Mouse (Mus musculus): ENCODE data around the gene Gtf3c1. TPM values are rescaled to one million over a fixed set of nuclear protein-coding genes. Genes with fewer than 3 reads are reported as not detected.

Gene Gtf3c1
- polyA plus RNA-seq, 1 experiment from 2014 or later, result 24.9 TPM

DNA sequence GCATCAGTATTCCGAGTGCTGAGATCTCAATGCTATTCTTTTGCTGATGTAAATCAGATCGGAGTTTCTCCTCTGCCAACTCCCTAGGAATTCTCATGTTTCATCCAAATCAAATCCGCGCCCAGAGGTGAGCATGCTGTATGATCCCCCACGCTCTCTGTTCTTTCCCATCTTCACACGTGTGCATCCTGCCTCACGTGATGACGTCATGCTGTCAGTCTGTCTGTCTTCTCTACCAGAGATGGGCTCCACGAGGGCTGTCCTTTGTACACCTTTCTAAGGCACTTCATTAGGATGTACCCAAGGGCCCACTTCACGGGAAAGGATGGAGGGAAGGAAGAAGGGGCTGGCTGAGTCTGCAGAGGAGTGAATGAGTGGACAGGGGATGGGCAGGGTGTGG lies 107.4 kb downstream of the Gtf3c1 start:
- WGBS, result 78% methylated on average over 10 of the region's 10 CpGs
- ATAC-seq (ENCODE audit: low FRiP score), result no peak

DNA sequence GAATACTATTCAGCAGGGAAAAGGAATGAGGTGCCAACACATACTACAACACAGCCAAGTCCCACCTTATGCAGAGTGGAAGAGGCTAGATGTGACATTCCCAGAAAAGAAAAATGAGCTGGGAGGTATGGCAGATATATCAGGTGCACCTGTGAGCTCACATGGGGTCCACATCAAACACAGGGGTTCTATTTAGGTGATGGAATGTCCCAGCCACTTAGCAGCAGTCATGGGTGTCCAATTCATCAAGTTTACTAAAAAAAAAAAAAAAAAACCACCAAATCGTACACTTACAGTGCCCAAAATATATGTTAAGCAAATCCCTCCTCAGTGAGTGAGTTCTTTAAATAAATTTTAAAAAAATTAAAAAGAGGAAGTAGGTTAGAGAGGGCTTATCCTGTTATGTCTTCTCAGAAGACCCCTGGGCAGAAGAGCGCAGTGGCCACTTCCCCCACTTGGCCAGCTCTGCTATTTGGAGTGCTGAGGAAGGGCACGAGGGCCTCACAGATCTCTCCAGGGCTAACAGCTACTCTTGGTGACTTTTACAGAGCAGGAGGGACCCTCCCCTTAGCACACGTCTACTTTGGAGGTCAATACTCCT lies 108.1 kb downstream of the Gtf3c1 start:
- H3K27me3 ChIP-seq (replicated peaks), result no peaks in the 10 kb centered on the region
- H3K9me3 ChIP-seq (replicated peaks), result no peaks in the 10 kb centered on the region
- H3K4me3 ChIP-seq (replicated peaks), result no peak overlapping the region
- H3K4me1 ChIP-seq, result no peaks in the 10 kb centered on the region
- H3K27ac ChIP-seq (replicated peaks), result no peak overlapping the region
- H3K4me2 ChIP-seq, result no peak overlapping the region
- no peak overlapping the region for H3K9ac ChIP-seq (replicated peaks)
- ATAC-seq (ENCODE audit: low FRiP score), result no peak
- 74% methylated on average over 4 of the region's 4 CpGs for WGBS
- no peaks in the 10 kb centered on the region for H3K36me3 ChIP-seq

More for the DNA sequence above, 107.4 kb downstream of the Gtf3c1 start:
- Histone ChIP-seq H3K36me3 (no peaks in the 10 kb centered on the region), H3K4me3 (replicated peaks) (no peak overlapping the region), H3K27me3 (replicated peaks) (no peaks in the 10 kb centered on the region), H3K9ac (replicated peaks) (no peak overlapping the region), H3K4me2 (no peak overlapping the region), H3K9me3 (replicated peaks) (no peaks in the 10 kb centered on the region), H3K27ac (replicated peaks) (no peak overlapping the region), H3K4me1 (no peaks in the 10 kb centered on the region)

DNA sequence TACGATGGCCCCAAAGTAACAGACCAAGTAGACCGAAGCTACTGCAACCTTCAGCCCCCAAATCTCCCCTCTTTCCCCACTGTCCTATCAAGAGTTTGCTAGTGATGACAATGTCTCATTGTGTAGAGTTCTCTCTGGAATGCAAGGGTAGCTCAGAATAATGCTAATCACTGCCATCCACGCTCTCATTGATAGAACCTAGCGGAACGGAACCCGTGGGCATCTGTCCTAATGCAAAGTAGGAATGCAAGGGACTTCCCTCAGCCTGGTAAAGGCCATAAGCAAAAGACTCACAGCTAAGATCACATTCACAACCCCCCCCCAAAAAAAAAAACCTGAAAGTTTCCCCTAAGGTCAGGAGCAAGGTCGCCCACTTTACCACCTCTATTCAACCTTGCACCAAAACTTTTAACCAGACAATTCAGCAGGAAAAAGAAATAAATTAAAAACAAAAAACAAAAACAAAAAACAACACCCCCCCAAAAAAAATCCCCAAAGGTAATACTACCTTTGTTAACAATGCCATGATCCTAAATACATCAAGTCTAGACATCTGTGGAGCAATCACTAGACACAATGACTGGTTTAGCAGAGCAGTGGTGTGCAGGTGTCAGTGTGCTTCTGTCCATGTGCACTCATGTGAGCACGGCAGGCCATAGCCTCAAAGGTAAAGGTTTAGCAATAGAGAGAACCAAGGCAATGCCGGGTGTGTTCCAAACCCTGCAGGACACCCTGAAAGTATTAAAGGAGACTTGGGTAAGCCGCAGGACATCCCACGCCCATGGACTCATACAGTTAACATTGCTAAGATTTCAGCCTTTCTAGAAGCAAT lies 109.8 kb downstream of the Gtf3c1 start:
- H3K9ac ChIP-seq (replicated peaks), result no peak overlapping the region
- H3K4me3 ChIP-seq (replicated peaks), result no peak overlapping the region
- no peaks in the 10 kb centered on the region for H3K36me3 ChIP-seq
- WGBS, result 85% methylated on average over 11 of the region's 11 CpGs
- no peak overlapping the region for H3K4me2 ChIP-seq
- no peaks in the 10 kb centered on the region for H3K27me3 ChIP-seq (replicated peaks)
- no peak overlapping the region for H3K27ac ChIP-seq (replicated peaks)
- ATAC-seq (ENCODE audit: low FRiP score), result no peak
- H3K9me3 ChIP-seq (replicated peaks), result no peaks in the 10 kb centered on the region
- H3K4me1 ChIP-seq, result no peaks in the 10 kb centered on the region

DNA sequence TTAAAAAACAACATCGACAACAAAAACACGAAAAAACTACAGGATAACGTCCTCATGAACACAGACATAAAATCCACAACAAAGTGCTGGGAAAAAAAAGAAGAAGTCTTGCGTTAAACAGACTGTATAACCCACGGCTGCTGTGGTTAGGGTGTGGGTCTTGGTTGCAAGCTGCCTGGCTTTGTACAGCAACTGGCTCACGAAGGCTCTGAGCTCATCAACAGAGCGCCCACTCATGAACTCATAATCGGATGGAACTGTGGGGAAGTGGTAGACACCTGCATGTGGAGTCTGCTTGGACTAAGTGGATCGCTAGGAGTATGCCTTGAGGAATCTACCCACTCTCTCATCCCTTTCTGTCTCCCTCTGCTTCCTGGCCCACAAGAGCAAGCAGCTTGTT lies 110.5 kb downstream of the Gtf3c1 start:
- H3K27me3 ChIP-seq (replicated peaks), result no peaks in the 10 kb centered on the region
- H3K9ac ChIP-seq (replicated peaks), result no peak overlapping the region
- WGBS, result 90% methylated on average over 9 of the region's 9 CpGs
- H3K36me3 ChIP-seq, result no peaks in the 10 kb centered on the region
- no peak overlapping the region for H3K4me3 ChIP-seq (replicated peaks)
- no peak for ATAC-seq (ENCODE audit: low FRiP score)
- H3K9me3 ChIP-seq (replicated peaks), result no peaks in the 10 kb centered on the region
- H3K4me2 ChIP-seq, result no peak overlapping the region
- H3K27ac ChIP-seq (replicated peaks), result no peak overlapping the region
- H3K4me1 ChIP-seq, result no peaks in the 10 kb centered on the region

DNA sequence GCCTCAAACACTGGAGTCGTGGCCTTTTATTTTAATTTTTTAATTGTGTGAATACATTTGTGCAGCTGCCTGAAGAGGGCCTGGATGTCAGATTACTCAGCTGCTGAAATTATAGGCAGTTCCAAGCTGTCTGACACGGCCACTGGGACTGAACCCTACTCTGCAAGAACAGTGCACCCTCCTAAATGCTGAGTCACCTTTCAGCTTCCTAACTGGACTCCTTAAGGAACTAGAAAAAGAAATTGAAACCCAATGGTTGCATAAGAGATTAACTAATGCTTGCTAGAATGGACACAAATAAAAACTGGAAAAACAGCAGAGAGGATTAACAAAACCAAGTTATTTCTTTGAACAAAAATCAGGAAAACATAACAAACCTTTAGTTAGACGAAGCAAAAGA lies 111.2 kb downstream of the Gtf3c1 start:
- Histone ChIP-seq H3K9me3 (replicated peaks) (no peaks in the 10 kb centered on the region), H3K27me3 (replicated peaks) (no peaks in the 10 kb centered on the region), H3K4me1 (no peaks in the 10 kb centered on the region), H3K4me2 (no peak overlapping the region), H3K9ac (replicated peaks) (no peak overlapping the region), H3K36me3 (no peaks in the 10 kb centered on the region), H3K27ac (replicated peaks) (no peak overlapping the region), H3K4me3 (replicated peaks) (no peak overlapping the region)
- no peak for ATAC-seq (ENCODE audit: low FRiP score)
- WGBS, result 72% methylated on average over 3 of the region's 3 CpGs

DNA sequence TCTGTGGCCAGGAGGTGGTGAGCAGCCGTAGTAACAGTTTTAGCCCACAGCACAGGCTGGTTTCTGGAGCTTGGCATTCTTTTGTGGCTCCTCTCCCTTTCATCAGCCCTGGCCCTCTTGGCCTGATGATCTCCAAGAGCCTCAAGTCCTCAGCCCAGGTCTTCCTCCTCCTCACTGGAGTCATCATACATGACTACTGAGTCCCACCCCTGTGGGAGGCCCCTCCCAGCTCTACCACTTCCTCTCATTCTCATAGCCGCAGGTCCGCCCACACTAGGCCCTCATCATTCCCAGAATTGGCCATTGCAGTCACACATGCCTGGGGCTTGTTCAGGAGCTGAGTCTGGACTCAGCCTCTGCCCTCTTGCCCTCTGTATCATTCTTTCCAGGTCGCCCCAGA lies 113.7 kb downstream of the Gtf3c1 start:
- Histone ChIP-seq H3K9ac (replicated peaks) (no peak overlapping the region), H3K36me3 (no peaks in the 10 kb centered on the region), H3K27me3 (replicated peaks) (no peaks in the 10 kb centered on the region), H3K27ac (replicated peaks) (no peak overlapping the region), H3K9me3 (replicated peaks) (no peaks in the 10 kb centered on the region), H3K4me3 (replicated peaks) (no peak overlapping the region), H3K4me2 (no peak overlapping the region), H3K4me1 (no peaks in the 10 kb centered on the region)
- no peak for ATAC-seq (ENCODE audit: low FRiP score)
- WGBS, result 85% methylated on average over 4 of the region's 4 CpGs

Other genes with a start within 250 kb of the Gtf3c1 start
- gene Nsmce1, start 216.2 kb downstream of the Gtf3c1 start, polyA plus RNA-seq (2015; fragmentation: Nextera tagmentation; extraction: Ambion mirVana), result 87.8 and 90.3 TPM in 2 replicates
- gene Il4ra, start 155.7 kb downstream of the Gtf3c1 start, polyA plus RNA-seq (2015; fragmentation: Nextera tagmentation; extraction: Ambion mirVana), result 5.3 and 7.1 TPM in 2 replicates
- 0.35 and 1.8 TPM in 2 replicates for gene Il21r, start 104.4 kb downstream of the Gtf3c1 start, polyA plus RNA-seq (2015; fragmentation: Nextera tagmentation; extraction: Ambion mirVana)
- 5.4 and 6.7 TPM in 2 replicates for gene D430042O09Rik, start 108 bp upstream of the Gtf3c1 start, polyA plus RNA-seq (2015; fragmentation: Nextera tagmentation; extraction: Ambion mirVana)

Measured in neural tube, embryonic 15.5 days (tissue).